Mouse (Mus musculus): ENCODE results near the gene C2cd5. TPM values are rescaled to one million over a fixed set of nuclear protein-coding genes. Genes with fewer than 3 reads are reported as not detected.
A peak's percentile ranks its signal among the peaks of the same experiment; 100 is the strongest.
"Not testable (repeated sequence)": the region's sequence is repeated elsewhere in the genome, so short reads cannot be mapped to it uniquely, and the experiment has no call there.

C2cd5 gene
- total and polyA plus RNA-seq, 3 experiments = 16.8 to 149 (median 49.8) TPM

DNA sequence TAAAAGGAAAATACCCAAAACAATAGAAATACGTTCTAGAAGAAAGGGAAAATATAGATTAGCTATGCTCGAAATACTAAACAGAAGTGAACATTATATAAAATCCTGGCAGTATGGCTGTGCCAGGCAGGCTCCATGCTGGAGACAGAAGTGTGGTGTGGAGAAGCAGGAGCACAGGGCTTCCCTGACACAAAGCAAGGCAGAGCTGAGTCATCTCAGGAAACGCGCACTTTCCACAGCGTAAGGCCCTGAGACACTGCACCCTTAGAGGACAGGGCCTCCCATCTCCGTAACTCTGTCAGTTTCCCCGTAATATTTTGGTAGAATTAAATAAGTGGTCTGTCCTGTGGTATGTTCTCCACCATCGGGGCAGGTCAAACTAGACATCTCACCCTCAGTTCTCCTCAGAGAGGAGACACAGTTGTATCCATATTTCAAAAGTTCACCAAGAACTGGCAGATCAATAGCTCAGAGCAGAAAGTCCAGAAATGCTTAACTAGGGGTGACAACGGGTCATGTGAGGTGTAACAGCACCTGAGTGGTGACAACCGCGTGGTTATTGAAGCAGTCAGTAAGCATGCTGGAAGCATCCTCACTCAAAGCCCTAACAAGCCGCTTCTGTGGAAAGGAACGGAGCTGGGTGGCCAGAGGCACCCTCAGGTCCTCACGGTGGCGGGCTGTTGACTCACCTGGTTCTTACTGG lies 87.3 kb downstream of the C2cd5 start:
- H3K9me3 ChIP-seq (replicated peaks) = no peaks in the 10 kb centered on the region
- no peak overlapping the region for H3K4me3 ChIP-seq (ENCODE audit: low read depth, low read length)
- ATAC-seq (ENCODE audit: extremely low read depth, insufficient number of reproducible peaks, low FRiP score, poor library complexity, severe bottlenecking) (no peak), DNase-seq (ENCODE audit: low spot score) (no peak)
- H3K36me3 ChIP-seq (replicated peaks) = peaks cover 62% of the 10 kb centered on the region
- TF ChIP-seq TAL1 (conservative IDR thresholded peaks at IDR 0.05; ENCODE audit: low read depth, low read length) = no peak
- TF ChIP-seq GATA1 (IDR thresholded peaks at IDR 0.05; ENCODE audit: borderline replicate concordance, low read length) = no peak
- no peak for TF ChIP-seq CTCF (IDR thresholded peaks at IDR 0.05; ENCODE audit: low read depth, low read length)
- no peak for TF ChIP-seq POLR2AphosphoS5 (IDR thresholded peaks at IDR 0.05; ENCODE audit: insufficient replicate concordance, low read depth, low read length)
- TF ChIP-seq GATA2 (IDR thresholded peaks at IDR 0.05; ENCODE audit: borderline replicate concordance, low read depth, low read length) = no peak
- no peaks in the 10 kb centered on the region for H3K27me3 ChIP-seq (ENCODE audit: insufficient read depth, low read length)
- H3K4me1 ChIP-seq (ENCODE audit: insufficient read depth, low read depth, low read length) = no peaks in the 10 kb centered on the region; the same call in 1 of the 2 replicates

DNA sequence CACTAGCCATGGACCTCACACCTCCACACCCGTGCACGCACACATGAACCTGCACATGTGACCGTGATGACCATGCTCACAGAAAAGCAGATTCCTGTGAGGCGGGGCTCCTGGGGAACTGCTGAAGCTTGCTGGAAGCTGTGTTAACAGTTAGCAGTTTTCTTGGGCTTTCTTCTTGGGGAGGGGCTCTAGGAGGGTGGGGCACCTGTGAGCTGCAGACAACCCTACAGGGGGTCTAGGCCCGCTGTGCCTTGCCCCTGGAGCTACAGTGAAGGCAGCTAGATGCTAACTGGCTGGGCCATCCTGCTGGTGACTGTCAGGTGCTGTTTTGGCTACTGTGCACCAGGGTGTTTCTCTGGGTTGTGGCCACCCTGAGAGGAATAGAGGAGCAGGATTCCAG lies 91.1 kb downstream of the C2cd5 start:
- no peak for DNase-seq (ENCODE audit: low spot score)

DNA sequence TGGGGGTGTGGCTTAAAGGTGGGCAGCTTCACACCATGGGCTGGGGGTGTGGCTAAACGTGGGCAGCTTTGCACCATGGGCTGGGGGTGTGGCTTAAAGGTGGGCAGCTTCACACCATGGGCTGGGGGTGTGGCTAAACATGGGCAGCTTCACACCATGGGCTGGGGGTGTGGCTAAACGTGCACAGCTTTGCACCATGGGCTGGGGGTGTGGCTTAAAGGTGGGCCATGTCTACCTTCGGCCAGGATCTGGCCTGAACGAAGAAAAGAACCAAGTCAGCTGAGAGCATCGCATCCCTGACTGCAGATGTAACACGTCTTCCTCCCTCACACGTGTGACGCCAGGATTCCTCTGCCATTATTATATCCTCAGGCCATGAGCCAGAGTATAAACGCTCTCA lies 94.7 kb downstream of the C2cd5 start:
- not testable (repeated sequence) for H3K27me3 ChIP-seq (ENCODE audit: insufficient read depth, low read length); H3K9me3 ChIP-seq (replicated peaks); H3K4me3 ChIP-seq (ENCODE audit: low read depth, low read length); ATAC-seq (ENCODE audit: extremely low read depth, insufficient number of reproducible peaks, low FRiP score, poor library complexity, severe bottlenecking); DNase-seq (ENCODE audit: low spot score); H3K4me1 ChIP-seq (ENCODE audit: insufficient read depth, low read depth, low read length)
- H3K36me3 ChIP-seq (replicated peaks) = peaks cover 17% of the 10 kb centered on the region

More for the DNA sequence above, 91.1 kb downstream of the C2cd5 start:
- Histone ChIP-seq H3K4me1 (ENCODE audit: insufficient read depth, low read depth, low read length) (no peaks in the 10 kb centered on the region; the same call in 1 of the 2 replicates), H3K9me3 (replicated peaks) (0 out of 2 replicates have a peak, but pooled peaks cover 2% of the 10 kb centered on the region), H3K36me3 (replicated peaks) (peaks cover 47% of the 10 kb centered on the region), H3K27me3 (ENCODE audit: insufficient read depth, low read length) (0 out of 2 replicates have a peak, but pooled peaks cover 4% of the 10 kb centered on the region), H3K4me3 (ENCODE audit: low read depth, low read length) (no peak overlapping the region)
- ATAC-seq (ENCODE audit: extremely low read depth, insufficient number of reproducible peaks, low FRiP score, poor library complexity, severe bottlenecking) = 0 out of 2 replicates have a peak, but pooled peaks have one; percentile 15
- TF ChIP-seq GATA1 (IDR thresholded peaks at IDR 0.05; ENCODE audit: borderline replicate concordance, low read length) (no peak), CTCF (IDR thresholded peaks at IDR 0.05; ENCODE audit: low read depth, low read length) (no peak), TAL1 (conservative IDR thresholded peaks at IDR 0.05; ENCODE audit: low read depth, low read length) (no peak), POLR2AphosphoS5 (IDR thresholded peaks at IDR 0.05; ENCODE audit: insufficient replicate concordance, low read depth, low read length) (no peak), GATA2 (IDR thresholded peaks at IDR 0.05; ENCODE audit: borderline replicate concordance, low read depth, low read length) (no peak)

DNA sequence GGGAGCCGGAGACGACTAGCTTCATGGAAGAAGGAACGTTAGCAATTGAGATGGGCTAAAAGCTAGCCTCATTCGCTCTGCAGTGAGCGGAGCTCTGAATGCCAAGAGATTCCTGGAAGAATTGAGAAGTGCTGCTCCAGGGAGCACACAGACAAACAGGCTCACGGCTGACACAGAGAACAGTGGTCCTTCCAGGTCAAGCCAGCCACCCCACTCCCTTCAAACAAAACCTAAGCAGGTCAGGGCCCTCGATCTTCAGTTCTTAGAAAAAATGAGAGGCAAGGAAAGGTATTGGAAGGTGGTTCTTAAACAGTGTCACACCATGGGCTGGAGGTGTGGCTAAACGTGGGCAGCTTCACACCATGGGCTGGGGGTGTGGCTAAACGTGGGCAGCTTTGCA lies 95.1 kb downstream of the C2cd5 start:
- Histone ChIP-seq H3K36me3 (replicated peaks) (peaks cover 12% of the 10 kb centered on the region), H3K27me3 (ENCODE audit: insufficient read depth, low read length) (0 out of 2 replicates have a peak, but pooled peaks cover 6% of the 10 kb centered on the region), H3K9me3 (replicated peaks) (0 out of 2 replicates have a peak, but pooled peaks cover 2% of the 10 kb centered on the region), H3K4me1 (ENCODE audit: insufficient read depth, low read depth, low read length) (no peaks in the 10 kb centered on the region), H3K4me3 (ENCODE audit: low read depth, low read length) (no peak overlapping the region)
- TF ChIP-seq GATA2 (IDR thresholded peaks at IDR 0.05; ENCODE audit: borderline replicate concordance, low read depth, low read length) (no peak), TAL1 (conservative IDR thresholded peaks at IDR 0.05; ENCODE audit: low read depth, low read length) (no peak), POLR2AphosphoS5 (IDR thresholded peaks at IDR 0.05; ENCODE audit: insufficient replicate concordance, low read depth, low read length) (no peak), GATA1 (IDR thresholded peaks at IDR 0.05; ENCODE audit: borderline replicate concordance, low read length) (no peak), CTCF (IDR thresholded peaks at IDR 0.05; ENCODE audit: low read depth, low read length) (no peak)
- no peak for DNase-seq (ENCODE audit: low spot score)
- ATAC-seq (ENCODE audit: extremely low read depth, insufficient number of reproducible peaks, low FRiP score, poor library complexity, severe bottlenecking) = no peak

DNA sequence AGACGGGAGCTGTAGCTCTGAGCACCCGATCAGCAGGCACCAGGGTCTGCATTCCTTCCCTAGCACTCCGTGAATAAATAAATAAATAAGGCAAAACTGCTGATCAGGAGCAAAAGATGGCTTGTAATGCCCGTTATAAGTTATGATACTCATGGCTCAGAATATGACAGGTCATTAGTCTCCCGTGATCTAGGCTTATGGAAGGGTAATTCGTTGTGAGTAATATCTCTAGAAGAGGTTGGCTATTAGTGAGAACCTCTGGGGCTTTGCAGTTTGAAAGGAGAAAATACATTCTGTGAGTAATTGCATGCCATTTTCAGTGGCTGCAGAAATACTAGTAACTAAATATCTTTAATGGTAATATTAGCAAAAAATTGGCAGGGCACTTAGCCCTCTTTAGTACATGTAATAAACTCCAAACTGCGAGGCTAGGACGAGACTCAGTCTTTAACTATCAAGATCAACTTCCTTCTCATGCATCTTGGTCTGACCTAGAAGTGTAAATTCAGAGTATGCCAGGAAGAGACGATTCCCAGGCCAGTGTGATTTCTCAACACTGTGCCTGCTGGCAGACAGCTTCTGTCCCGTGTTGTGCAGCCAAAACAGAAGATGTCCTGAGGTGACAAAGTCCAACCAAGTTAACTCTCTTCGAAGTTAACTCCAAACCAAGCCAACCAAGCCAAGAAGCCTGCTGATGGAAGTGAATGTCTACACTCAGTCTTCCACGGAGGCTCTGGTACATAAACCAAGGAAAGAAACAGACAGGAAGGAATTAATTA lies 101.5 kb downstream of the C2cd5 start:
- ATAC-seq (ENCODE audit: extremely low read depth, insufficient number of reproducible peaks, low FRiP score, poor library complexity, severe bottlenecking) (no peak), DNase-seq (ENCODE audit: low spot score) (no peak)
- H3K4me3 ChIP-seq (ENCODE audit: low read depth, low read length) = no peak overlapping the region
- no peak for TF ChIP-seq GATA1 (IDR thresholded peaks at IDR 0.05; ENCODE audit: borderline replicate concordance, low read length)
- no peak for TF ChIP-seq GATA2 (IDR thresholded peaks at IDR 0.05; ENCODE audit: borderline replicate concordance, low read depth, low read length)
- TF ChIP-seq CTCF (IDR thresholded peaks at IDR 0.05; ENCODE audit: low read depth, low read length) = no peak
- TF ChIP-seq POLR2AphosphoS5 (IDR thresholded peaks at IDR 0.05; ENCODE audit: insufficient replicate concordance, low read depth, low read length) = no peak
- no peak for TF ChIP-seq TAL1 (conservative IDR thresholded peaks at IDR 0.05; ENCODE audit: low read depth, low read length)
- peaks cover 7% of the 10 kb centered on the region for H3K27me3 ChIP-seq (ENCODE audit: insufficient read depth, low read length)
- peaks cover 2% of the 10 kb centered on the region; the same call in 1 of the 2 replicates for H3K4me1 ChIP-seq (ENCODE audit: insufficient read depth, low read depth, low read length)
- H3K9me3 ChIP-seq (replicated peaks) = no peaks in the 10 kb centered on the region
- H3K36me3 ChIP-seq (replicated peaks) = no peaks in the 10 kb centered on the region

DNA sequence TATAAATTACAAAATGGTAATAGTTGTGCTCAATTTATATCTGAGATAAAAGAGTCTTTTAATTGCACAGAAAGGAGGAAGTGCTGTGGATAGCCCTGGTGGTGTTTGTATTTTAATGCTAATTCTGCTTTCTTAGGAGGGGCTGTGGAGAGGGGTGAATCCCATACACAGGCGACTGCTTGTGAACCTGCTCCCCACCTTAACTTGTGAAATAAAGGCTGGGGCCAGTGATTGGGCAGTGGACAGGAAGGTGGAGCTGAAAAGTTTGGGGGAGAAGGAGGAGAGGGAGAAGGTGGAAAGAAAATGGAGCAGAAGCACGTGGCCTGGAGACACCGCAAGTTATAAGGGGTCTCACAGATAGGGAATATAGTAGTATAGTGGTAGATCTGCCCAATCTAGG lies 103.1 kb downstream of the C2cd5 start:
- Histone ChIP-seq H3K4me3 (ENCODE audit: low read depth, low read length) (no peak overlapping the region), H3K36me3 (replicated peaks) (no peaks in the 10 kb centered on the region), H3K9me3 (replicated peaks) (no peaks in the 10 kb centered on the region), H3K27me3 (ENCODE audit: insufficient read depth, low read length) (peaks cover 8% of the 10 kb centered on the region), H3K4me1 (ENCODE audit: insufficient read depth, low read depth, low read length) (peaks cover 2% of the 10 kb centered on the region; the same call in 1 of the 2 replicates)
- ATAC-seq (ENCODE audit: extremely low read depth, insufficient number of reproducible peaks, low FRiP score, poor library complexity, severe bottlenecking) (no peak), DNase-seq (ENCODE audit: low spot score) (no peak)
- TF ChIP-seq GATA1 (IDR thresholded peaks at IDR 0.05; ENCODE audit: borderline replicate concordance, low read length) = no peak
- TF ChIP-seq TAL1 (conservative IDR thresholded peaks at IDR 0.05; ENCODE audit: low read depth, low read length) = no peak
- TF ChIP-seq GATA2 (IDR thresholded peaks at IDR 0.05; ENCODE audit: borderline replicate concordance, low read depth, low read length) = no peak
- TF ChIP-seq POLR2AphosphoS5 (IDR thresholded peaks at IDR 0.05; ENCODE audit: insufficient replicate concordance, low read depth, low read length) = no peak
- TF ChIP-seq CTCF (IDR thresholded peaks at IDR 0.05; ENCODE audit: low read depth, low read length) = no peak
